Mouse (Mus musculus) kidney, adult 8-10 months (tissue): ENCODE data around the gene Adamts17.

Experiments used
- DNase-seq, 2 experiments: peaks; one replicate each; pipeline ENCODE4 v3.0.0; 2022

Adamts17 gene

DNA sequence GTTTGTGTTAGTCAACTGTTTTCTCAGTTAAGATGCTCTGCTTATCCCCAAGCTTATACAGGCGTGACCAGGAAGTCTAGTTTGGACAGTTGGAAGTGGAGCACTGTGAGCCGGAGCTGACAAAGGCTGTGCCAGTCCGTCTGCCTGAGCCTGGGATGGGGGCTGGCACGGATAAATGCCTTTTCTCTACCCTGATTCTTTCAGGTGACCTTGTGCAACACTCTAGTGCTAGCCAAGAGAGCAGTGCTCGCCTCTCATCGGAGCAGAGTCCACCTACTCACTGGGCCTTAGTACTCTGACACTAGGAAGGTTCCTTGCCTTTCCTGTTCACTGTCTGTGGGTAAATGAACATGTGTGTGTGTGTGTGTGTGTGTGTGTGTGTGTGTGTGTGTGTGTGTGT is 95.5 kb downstream of the Adamts17 start:
- DNase-seq: no peak

DNA sequence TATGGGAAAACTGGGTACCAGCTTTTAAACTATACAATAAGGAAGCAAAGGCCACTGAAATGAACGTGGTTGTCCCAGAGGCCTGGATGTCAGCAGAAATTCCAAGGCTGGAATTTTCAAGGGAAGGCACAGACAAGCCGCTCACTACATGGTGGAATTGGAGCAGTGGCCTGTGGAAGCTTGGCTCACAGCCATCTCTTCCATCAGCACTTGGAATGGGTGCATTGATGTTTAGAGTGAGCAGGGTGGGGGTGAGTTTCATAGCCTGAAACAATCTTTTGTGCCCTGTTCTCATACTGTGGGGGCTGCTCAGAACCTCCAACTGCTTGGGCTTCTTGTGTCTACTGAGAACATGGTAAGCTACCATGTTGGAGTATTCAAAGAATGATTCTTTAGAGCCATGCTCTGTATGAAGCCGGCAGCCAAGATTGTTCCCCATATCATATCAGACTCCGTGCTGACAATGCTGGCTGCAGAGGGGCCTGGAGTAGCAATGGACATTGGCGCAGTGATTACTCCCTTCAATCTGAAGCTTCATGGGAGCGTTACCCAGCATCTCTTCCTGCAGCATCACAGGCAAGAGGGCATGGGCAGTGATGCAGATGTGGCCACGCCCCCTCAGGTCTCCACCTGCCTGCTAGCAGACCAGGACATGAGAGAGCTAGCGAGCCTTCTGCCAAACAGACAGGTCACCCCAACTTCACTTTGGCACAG is 96.7 kb downstream of the Adamts17 start:
- DNase-seq: no peak

DNA sequence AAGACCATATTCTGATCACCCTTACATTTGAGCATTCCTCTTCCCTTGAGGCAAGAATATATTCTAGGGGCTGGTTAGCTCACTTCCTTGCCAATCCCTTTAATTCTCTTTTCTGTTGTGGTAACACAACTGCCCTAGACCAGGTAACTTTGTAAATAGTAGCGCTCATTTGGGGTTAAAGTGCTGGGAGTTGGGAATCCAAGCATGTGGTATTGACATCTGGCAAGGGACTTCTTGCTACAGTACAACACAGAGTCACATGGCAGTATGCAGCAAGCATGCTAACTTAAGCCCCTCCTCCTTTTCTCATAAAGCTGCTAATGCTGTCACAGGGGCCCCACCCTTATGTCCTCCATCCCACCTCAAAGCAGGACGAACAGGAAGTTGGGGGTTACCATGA is 97.4 kb downstream of the Adamts17 start:
- no peak for DNase-seq

DNA sequence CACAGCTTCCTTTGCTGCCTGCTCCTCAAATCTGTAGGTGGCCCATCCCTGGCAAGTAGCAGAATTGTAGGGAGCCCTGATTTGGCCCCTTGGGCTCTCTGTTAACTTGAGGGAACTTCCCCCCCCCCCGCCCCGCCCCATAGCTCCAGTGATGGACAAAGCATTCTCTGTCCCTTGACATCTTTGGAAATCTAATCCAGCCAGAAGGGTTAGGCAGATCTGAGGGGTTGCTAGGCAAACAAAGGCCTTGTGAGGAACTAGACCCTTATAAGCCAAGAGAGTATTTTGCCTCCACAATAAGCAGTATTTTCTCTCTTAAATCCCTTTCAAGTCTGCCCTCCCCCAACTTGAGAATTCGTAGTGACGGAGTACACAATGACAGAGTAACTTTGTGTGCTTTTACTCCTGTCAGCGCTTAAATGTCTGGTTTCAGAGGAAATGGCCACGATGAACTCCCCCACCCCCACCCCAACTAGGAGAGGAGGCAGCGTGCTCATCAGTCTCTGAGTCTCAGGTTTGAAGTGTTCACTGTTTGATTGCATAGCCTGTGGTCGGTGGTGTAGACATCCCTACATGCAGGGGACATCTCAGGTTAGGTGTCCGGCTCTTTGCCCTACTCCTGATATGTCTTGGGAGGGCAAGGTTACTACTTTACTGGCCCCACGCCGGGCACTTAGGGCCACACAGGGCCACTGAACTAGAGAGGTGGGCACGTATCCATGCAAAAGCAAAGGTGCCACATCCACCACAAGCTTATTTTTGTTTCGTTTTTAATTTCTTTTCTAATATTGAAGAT is 99.7 kb downstream of the Adamts17 start:
- no peak for DNase-seq

DNA sequence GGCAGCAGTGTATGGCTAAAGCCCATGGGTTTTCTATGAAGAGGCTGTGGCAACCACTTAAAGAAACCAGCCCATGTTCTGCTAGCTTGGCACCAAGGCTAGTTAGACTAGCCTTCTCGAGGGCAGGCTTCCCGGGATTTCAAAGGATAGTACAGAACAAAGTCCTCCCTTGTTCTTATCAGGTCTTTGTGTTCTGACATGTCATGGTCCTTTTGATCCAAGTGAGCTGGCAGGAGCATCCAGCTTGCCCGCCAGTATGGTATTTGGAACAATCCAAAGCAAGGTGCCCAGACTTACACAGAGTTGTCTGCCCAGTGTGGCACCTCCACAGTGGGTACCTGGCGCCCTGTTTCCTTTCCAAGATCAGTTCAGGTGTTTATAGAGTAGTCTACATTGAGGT is 101.2 kb downstream of the Adamts17 start:
- no peak for DNase-seq

DNA sequence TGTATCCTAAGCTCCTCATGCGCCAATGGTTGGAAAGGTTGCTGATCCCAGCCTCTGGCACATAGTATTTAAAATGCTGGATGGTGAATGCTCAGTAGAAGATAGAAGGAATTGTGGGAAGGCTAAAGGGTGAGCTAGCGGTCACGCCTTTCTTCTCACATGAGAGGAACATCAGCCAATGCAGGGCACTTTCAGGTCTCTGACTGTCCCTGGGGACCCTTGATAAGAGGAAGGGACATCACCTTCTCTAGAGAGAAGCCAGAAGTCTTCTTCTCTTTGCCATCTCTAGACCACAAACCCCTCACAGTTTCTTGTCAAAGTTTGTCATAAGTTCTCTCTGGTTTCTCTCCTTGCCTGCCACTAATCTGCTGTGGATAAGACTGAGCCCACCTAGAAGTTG is 109.5 kb downstream of the Adamts17 start:
- no peak for DNase-seq

DNA sequence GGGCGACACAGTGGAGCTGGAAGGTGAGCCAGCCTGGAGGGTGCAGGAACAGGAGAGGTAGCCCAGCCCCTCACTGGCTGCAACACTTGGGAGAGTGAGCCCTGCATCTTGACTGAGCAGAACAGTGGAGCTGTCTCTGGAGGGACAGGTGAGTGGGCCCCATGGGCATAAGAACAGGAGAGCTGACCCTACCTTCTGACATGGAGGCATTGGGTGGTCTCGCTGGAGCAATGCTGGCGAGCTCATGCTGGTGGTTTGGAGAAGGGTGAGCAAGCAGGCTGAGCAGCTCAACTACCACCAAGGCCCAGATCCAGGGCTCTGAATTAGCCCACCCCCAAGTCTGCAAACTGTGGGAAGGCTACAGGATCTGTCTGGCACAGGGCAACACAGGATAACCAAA is 113.4 kb downstream of the Adamts17 start:
- no peak for DNase-seq

DNA sequence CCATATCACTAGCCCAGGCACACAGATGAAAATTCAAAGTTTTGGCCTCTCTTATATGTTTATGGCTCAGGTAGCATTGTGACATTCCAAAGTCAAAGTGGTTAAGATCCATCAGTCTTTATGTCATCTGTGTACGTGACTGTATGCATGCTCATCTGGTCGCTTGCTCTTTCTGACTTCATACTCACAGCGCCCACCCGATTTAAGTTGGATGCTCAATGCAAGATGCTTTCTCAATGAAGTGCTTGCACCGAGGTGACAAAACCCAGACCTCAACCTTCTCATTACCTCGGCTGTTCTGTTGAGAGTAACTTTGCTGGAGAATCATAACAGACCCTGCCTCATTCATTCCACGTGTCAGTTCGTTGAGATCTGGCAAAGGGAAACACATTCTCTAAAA is 114.5 kb downstream of the Adamts17 start:
- DNase-seq: no peak

DNA sequence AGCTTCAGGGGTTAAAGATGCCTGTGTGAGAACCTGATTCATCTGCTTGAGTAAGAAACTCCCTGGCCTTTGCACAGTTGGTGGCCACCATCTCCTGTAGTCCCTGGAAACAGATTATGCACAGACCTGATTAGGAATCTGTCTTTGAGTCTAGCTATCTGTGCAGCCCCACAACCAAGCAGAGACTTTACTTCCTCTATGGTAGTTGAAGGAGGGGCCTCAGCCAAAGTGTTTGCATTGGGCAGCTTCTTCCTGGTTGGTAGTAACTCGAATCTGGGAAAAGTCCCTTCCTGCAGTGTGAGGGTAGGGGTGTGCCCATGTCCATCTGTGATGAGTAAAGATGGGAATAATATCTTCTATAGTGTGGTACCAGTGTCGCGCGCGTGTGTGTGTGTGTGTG is 115.2 kb downstream of the Adamts17 start:
- no peak for DNase-seq

DNA sequence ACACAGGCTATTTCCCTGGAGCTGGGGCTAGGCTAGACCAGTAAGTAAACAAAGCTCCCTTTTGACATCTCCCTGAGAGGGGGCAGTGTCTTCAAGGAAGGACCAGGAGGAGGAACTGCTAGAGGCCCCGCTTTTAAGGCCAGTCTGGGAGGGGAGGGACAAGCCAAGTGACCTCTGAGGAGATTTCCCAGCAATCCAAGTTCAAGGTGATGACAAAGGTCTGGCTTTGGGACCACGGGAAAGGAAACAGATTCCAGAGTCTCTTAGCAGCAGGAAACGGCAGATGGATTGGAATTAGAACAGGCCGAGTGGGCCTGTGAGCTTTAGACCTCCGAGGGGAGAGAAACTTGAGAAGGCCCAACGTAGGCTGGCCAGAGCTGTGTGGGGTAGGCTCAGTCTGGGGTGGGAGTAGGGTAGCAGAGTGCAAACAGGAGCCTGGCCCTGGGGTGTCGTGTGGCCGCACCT is 116.0 kb downstream of the Adamts17 start:
- peak; percentile 9 to 45 for DNase-seq

DNA sequence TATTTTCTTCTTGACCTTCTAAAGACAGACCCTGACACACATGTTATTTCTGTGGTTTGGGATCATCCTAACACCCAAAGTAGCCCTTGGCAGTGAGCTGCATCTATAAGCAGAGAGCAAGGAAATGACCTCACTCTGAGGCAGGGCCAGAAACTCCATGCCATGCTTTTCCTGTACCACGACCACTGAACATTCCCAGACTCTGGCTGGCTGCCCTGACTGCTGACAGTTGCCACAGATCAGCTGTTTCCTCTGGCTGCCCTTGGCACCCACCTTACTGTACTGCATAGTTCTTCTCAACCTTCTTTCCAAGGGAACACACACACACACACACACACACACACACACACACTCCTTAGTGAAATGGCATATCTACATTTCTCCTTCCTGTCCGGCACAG is 116.4 kb downstream of the Adamts17 start:
- DNase-seq: no peak

DNA sequence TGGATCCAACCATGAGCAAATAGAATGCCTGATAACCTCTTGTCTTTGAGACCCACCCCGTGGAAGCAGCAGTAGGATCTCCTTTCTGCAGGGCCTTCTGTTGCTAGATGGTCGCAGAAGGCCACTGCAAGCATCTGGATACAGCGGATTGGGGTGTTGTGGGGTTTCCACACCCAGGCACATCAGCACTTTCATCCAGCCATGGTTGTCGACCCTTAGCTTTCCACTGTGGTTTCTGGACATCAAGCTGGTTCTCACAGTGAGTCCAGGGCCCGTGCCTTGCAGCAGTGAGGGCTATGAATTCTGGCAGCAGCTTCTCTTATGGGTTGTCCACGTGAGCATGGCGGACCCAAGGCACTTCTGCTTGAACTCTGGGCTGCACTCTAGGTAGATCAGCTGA is 118.2 kb downstream of the Adamts17 start:
- no peak for DNase-seq

DNA sequence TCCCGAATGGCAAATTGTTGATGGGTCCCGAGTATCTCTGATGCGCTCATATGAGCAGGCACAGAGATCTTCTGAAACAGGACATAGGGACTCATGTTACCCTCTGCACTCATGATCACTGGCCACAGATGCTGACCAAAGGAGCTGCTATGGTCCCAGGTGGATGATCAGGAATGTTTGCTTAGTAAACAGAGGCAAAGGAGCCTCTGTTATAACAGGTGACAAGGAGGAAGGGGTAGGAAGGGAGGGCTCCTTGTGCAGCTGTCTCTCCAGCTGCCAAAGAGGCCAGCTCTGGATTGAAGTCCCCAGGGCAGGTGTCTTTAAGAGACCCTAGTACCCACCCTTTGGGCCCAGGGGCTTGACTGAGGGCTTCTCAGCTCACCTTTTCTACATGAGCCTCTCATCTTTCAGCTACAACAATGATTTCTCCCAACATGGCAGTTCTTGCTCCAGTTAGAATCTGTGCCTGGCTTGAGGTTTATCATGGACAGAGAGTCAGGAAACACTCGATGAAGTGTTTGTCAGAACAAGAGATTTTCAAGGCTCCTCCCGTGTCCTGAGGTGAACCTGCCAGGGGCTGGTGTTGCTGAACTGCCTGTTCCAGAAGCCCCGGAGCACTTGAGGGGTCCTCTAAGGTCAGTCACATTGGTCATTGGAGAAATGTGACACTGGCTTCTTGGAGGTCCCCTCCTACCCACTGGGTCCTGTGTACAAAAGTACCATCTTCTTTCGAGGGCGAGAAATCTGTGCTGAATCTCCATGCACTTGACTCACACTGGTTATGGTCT is 120.9 kb downstream of the Adamts17 start:
- no peak for DNase-seq

DNA sequence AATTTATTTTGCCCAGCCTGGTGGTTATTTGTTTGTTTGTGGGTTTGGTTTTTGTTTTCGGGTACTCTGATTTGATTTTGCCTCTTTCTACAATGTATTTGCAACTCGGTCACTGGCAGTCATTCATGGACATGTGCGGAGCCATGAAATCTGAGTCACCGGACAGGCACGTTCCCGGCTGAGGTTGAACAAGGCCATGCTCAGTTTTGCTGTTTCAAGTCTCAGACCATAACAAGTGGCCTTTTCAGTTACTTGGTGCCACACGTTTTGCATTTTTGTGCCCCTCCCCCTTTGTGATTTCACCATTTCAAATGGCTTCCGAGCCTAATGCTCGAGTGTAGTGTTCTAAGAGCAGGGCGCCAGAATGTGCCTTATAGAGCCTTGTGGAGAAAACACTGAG is 123.2 kb downstream of the Adamts17 start:
- DNase-seq: no peak

DNA sequence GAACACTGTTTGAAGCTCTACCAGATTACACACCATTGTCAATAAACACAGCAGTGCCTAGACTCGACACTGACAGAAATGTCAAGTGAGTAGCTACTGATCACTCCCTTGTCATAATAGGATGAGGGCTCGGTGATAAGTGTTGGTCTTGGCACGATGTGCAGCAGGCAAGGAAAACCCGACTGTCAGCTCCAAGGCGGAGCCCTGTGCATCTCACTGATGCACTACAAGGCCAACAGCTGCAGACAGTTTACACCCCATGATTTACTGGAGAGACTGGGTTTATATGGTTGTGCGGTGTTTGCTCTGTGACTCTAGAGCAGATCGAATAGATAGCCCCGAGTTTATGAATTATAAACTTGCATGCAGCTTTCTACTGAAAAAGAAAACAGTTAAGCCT is 124.0 kb downstream of the Adamts17 start:
- no peak for DNase-seq

DNA sequence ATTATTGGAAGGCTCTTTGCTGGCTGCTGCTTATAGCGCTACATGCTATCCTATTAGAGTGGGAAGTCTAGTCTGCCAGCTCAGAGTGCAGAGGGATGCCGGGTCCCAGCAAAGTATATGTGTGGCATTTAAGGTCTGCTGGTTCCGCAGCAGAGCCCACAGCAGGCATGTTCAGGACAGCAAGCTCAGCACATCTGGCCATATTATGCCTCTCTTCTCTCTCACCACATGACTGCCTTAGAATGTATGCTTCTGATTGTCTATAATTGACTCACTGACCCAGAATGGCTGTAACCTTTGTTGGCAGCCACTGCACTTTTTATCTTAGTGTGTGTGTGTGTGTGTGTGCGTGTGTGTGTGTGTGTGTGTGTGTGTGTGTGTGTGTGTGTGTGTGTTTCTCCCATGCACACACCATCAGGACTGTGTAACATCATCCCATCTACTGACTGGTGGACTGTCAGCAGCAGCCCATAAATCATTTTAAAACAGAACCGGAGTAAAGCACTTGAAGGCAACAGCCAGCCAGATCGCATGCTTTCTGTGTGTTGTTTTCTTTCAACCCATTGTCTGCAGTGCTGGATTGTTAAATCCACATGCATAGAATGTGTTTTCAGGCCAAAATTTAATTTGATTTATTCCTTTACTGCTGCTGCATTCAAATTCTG is 127.1 kb downstream of the Adamts17 start:
- DNase-seq: no peak

DNA sequence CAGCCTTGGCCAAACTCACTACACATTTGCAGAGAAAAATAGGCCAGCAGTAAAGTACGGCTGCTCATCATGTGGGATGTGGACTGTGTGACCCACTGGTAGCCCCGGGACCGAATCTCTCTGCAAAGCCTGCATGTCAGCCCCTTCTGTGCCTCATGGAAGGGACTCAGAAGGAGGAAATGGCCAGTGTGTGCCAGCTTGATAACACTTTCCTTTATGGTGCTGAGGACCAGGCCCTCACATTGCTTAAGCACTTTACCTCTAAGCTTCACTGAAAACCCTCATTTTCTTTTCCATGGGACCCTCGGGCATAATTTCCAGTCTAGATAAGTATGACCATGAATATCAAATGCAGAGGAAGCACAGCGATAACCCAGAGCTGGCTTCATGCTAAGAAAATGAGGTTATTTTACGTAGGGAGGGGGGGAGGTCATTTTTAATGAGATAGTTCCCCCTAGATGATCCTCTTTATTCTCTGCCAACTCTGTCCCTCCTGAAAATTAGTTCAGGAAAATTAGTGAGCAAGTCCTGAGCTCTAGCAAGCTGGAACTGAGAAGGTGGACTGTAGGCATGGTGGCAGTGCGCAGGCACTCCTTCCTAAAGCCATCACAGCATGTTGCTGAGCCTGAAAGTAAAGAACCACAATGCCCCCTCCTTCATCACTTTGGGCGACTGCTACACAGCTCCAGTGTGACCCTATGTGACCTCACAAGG is 127.8 kb downstream of the Adamts17 start:
- DNase-seq: no peak

DNA sequence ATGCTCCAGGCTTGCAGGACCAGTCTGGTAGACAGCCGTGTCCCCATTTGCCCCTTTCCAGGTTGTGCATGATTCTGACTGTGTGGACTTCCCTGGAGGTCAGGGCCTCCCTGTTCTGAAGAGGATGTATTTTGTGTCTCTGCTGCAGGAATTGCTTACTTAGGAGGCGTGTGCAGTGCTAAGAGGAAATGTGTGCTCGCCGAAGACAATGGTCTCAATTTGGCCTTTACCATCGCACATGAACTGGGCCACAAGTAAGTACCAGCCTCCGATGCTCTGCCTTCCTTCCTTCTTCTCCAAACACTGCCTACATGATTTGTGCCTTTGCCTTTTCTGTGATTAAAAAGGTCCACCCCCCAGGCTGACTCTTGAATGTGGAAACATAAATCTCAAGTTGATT is 129.1 kb downstream of the Adamts17 start:
- DNase-seq: no peak

DNA sequence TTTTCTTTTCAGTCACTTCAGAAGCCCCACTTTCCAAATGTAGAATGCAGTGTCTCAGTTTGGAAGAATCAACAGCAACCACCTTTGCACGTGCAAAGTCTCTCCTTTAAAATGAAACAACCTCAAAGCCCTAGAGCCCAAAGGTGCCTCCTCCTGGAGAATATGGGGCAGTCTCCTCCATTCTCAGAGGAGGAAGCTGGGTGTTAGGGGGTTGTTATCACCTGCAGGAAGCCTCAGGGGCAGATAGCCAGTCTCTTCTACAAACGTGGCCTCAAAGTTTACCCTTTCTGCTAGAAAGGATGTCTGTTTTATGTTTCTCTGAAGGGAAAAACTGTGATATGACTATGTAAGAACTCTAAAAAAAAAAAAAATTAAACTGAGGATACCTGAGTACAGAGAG is 129.7 kb downstream of the Adamts17 start:
- no peak for DNase-seq

DNA sequence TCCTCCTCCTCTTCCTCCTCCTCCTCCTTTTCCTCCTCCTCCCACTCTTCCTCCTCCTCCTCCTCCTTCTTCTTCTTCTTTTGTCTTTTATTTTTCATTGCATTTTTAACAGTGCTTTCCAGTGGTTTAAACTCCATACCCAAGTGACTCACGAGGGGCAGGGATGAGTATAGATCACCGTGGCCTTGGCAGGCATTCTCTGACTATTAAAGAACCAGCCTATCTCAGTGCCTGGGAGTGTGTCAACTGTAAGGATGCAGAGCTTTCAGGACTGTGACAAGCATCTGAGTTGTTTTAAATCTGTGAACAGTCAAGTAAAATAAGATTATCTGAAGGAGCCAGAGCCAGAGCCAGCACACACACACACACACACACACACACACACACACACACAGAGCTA is 130.7 kb downstream of the Adamts17 start:
- no peak for DNase-seq

DNA sequence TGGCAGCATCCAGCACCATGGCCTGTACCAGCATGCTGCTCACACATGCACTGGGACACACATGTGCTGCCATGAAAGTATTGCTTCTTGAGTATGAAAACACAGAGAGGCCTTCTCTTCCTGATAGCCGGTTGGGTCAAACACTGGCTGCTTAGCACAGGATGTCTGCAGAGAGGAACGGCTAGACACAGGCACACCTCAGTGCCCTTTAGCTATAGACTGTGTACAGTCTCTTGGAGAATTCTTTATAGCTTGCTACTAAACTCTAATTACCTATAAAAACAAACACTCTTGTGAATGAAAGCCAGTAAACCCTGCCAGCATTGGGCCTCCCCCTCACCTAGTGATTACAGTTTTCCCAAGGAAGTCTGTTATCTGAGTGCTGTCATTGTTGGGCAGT is 131.4 kb downstream of the Adamts17 start:
- DNase-seq: no peak

DNA sequence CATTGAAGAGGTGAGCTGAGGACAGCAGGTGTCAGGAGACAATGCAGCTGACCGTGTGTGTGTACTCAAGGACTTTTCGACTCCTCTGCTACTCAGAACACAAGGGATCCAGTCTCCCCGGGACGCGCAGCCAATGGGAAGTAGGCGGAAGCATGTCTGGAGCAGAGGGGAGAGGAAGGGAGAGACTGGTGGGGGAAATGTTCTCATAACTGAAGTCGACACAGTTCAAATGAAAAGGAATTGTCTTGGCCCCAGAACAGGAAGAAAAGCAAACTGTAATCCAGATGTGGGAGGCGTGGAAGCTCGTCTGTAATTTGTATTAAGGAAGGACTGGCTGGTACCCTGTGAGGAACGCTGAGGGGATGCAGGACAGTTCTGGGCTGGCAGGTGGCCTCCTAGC is 135.3 kb downstream of the Adamts17 start:
- DNase-seq: no peak

DNA sequence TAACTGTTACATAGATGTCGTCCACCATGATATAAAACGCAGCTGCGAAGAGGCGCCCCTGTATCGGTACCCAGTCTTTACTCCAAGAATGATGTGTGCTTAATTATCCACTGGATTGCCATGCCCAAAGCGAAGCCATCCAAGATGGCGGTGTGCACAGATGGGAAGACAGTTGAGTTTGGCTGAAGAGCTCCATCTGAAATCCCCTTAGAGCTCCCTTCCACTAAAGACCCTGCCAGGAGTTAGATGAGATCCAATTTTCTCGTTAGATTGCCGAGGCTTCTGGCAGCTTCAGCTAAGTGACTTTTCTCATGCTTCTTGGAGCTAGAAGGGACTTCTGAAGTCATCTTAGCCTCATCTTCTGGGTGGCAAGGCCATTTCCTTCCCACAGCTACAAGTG is 136.8 kb downstream of the Adamts17 start:
- DNase-seq: no peak
